Mouse (Mus musculus) spleen, adult 18-20 months (tissue): ENCODE results near the gene Stac.

Source experiments
- DNase-seq, 2 experiments: peaks; one replicate each; pipeline ENCODE4 v3.0.0; 2022; ENCODE audit warnings: mixed read lengths in 2 of 2

Gene Stac

GRCm38 (mm10) chr9:111587527-111587926 is 102.6 kb downstream of the Stac start:
- no peak for DNase-seq

GRCm38 (mm10) chr9:111578784-111579183 is 111.4 kb downstream of the Stac start:
- no peak for DNase-seq

GRCm38 (mm10) chr9:111577453-111577852 is 112.7 kb downstream of the Stac start:
- DNase-seq: no peak

GRCm38 (mm10) chr9:111575889-111576288 is 114.3 kb downstream of the Stac start:
- no peak for DNase-seq

- no peak for DNase-seq
Observed at GRCm38 (mm10) chr9:111573836-111574235, 116.3 kb downstream of the Stac start.

- no peak for DNase-seq
Observed at GRCm38 (mm10) chr9:111571619-111572018, 118.5 kb downstream of the Stac start.

GRCm38 (mm10) chr9:111564176-111564575 is 126.0 kb downstream of the Stac start:
- DNase-seq: no peak

- no peak for DNase-seq
Observed at GRCm38 (mm10) chr9:111563226-111563625, 126.9 kb downstream of the Stac start.

GRCm38 (mm10) chr9:111562217-111562988 is 127.7 kb downstream of the Stac start:
- no peak for DNase-seq

GRCm38 (mm10) chr9:111556699-111557098 is 133.4 kb downstream of the Stac start:
- DNase-seq: no peak

- DNase-seq: no peak
Observed at GRCm38 (mm10) chr9:111552865-111553264, 137.3 kb downstream of the Stac start.

GRCm38 (mm10) chr9:111551461-111552190 is 138.5 kb downstream of the Stac start:
- DNase-seq: peak in 1 of 2 experiments; percentile 23

- DNase-seq: no peak
Observed at GRCm38 (mm10) chr9:111550963-111551321, 139.2 kb downstream of the Stac start.

- no peak for DNase-seq
Observed at GRCm38 (mm10) chr9:111550281-111550962, 139.7 kb downstream of the Stac start.

- no peak for DNase-seq
Observed at GRCm38 (mm10) chr9:111542663-111543062, 147.5 kb downstream of the Stac start.

GRCm38 (mm10) chr9:111535445-111536064 is 154.6 kb downstream of the Stac start:
- DNase-seq: no peak

GRCm38 (mm10) chr9:111534744-111535423 is 155.3 kb downstream of the Stac start:
- no peak for DNase-seq

- no peak for DNase-seq
Observed at GRCm38 (mm10) chr9:111523871-111524270, 166.3 kb downstream of the Stac start.

GRCm38 (mm10) chr9:111523111-111523510 is 167.0 kb downstream of the Stac start:
- DNase-seq: no peak

GRCm38 (mm10) chr9:111522226-111522625 is 167.9 kb downstream of the Stac start:
- DNase-seq: no peak

- no peak for DNase-seq
Observed at GRCm38 (mm10) chr9:111515536-111515935, 174.6 kb downstream of the Stac start.
